Mouse (Mus musculus) gastrocnemius, postnatal 36 days (tissue): ENCODE data around the gene Rictor. TPM values are rescaled to one million over a fixed set of nuclear protein-coding genes. Genes with fewer than 3 reads are reported as not detected.
A peak's percentile ranks its signal among the peaks of the same experiment; 100 is the strongest.

Source experiments
- DNase-seq, 2 experiments: peaks; one replicate each; pipeline ENCODE4 v3.0.0; 2022
- intact Hi-C: fragments of 180-260 bp; cut with DNase I; formaldehyde crosslinking; loops from one replicate; pipeline ENCODE4 v1.15.1; 2025
- long read RNA-seq, 2 experiments: library from polyadenylated mRNA; stranded (forward); transcript quantifications; one replicate each; pipeline ENCODE4 v2.0.0; 2021
- total RNA-seq, 2 experiments: library from RNA; stranded (reverse); gene quantifications; 2 replicates each; pipeline ENCODE4 v1.2.3; 2021

Rictor gene
- total RNA-seq, result 1 to 10 TPM; 7.3 to 9.0 TPM
- long read RNA-seq, experiment 1, partial matches to known transcripts, result 0 of 1 reads
- long read RNA-seq, experiment 1, other reads (novel, unspliced or antisense), result 1 of 1 reads
- long read RNA-seq, experiment 2, partial matches to known transcripts, result 0 of 1 reads
- long read RNA-seq, experiment 2, other reads (novel, unspliced or antisense), result 1 of 1 reads

GRCm38 (mm10) chr15:6707936-6708525, at the start of gene Rictor:
Gene Rictor (plus strand): TSS chr15:6708379.
- intact Hi-C loops, result no loop called here
- peak; percentile 77 to 80 for DNase-seq

DNA sequence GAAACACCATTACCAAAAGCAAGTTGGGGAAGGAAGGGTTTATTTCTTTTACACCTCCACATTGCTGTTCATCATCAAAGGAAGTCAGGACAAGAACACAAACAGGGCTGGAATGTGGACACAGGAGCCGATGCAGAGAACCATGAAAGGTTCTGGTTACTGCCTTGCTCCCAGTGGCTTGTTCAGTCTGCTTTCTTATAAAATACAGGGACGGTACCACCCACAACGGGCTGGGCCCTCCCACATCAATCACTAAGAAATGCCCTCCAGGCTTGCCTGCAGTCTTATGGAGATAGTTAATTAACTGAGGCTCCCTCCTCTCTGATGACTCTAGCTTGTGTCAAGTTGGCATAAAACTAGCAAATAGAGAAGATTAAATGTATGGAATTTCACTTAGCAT, 46.2 kb upstream of the Rictor start:
- DNase-seq, result no peak
- intact Hi-C loops, result no loop called here

GRCm38 (mm10) chr15:6663991-6664390, 44.2 kb upstream of the Rictor start:
- intact Hi-C loops, result no loop called here
- DNase-seq, result no peak

DNA sequence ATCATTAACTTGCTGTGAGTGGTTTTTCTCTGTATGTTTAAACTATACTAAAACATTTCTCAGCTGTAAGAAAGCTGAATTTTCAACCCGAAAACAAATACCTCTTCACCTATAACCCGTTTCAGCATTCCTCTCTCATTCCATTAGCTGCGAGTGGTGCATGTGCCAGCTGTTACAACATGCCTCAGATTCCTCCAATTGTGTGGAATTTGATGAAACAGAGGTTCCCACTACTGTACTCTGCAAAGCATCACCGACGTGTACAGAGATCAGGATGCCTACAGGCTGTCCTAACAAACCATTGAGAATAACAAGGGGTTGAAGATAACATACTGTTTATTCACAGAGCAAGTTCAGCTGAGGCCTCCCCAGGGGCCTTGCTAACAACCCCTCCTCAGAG, 42.1 kb upstream of the Rictor start:
- intact Hi-C loops, result no loop called here
- no peak for DNase-seq

DNA sequence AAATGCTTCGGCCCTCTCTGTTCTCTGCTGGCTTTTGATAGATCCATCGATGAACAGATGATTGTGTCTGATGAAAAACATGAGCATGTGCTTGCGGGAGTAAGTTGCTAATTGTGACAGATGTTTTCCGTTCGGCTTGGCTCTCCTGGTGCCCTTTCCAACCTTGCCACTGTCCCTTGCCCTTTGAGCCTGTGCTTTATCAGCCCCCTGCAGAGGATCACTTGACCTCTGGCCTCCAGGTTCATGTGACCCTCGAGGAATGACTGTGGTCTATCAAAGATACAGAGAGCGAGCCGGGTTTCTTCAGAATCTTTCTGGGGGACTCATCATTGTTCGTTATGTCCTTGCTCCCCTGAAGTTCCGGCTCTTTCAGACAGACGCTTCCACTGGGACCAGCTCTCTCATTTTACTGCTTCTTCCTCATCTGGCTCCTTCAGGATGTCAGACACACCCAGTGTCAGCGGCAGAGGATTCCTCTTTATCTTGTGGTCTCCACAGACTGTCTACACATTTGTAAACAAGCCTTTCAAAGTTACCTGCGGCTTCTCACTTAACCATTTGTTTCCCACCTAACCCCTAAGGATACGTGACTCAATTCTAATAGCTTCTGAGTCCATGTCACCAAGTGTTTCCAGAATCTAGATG, 39.3 kb upstream of the Rictor start:
- intact Hi-C loops, result no loop called here
- no peak for DNase-seq

DNA sequence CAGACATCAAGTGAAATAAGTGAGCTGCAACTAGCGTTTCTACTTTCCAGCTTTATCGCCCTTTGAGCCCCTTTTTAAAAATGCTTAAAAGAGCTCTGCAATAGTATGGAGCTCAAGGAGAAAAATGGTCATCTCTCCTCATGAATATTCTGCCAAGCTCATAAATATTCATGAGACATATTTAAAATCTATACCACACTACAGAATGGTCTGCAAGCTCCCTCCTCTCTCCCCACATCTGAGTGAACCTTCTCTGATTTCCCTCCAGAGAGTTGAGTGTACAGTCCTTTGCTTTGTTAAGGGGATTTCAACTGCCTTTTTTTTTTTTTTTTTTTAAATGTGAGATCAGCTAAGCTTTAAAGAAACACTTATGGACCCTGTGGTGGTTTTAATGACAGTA, 29.7 kb upstream of the Rictor start:
- no peak for DNase-seq
- intact Hi-C loops, result no loop called here

DNA sequence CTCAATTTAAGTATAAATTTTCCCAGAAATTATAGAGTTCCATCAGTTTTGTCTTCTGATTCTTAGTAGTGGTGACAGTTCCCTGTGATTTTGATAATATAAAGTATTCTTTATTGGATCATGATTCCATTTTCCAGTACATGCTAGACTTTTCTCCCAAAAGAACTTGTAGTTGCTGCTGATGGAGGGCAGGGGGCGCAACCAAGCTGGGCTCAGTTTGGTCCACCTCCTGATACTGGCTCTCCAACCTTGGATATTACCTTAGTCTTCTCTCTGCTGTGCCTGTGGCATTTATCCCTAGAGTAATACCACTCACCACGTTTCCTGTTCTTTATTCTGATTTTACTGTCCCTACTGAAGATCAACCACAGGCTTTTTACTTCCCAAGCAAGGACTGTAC, 6.0 kb upstream of the Rictor start:
- intact Hi-C loops, result no loop called here

GRCm38 (mm10) chr15:6705351-6705901, 2.8 kb upstream of the Rictor start:
- intact Hi-C loops, result no loop called here

More for the DNA sequence above, 6.0 kb upstream of the Rictor start:
- no peak for DNase-seq

DNA sequence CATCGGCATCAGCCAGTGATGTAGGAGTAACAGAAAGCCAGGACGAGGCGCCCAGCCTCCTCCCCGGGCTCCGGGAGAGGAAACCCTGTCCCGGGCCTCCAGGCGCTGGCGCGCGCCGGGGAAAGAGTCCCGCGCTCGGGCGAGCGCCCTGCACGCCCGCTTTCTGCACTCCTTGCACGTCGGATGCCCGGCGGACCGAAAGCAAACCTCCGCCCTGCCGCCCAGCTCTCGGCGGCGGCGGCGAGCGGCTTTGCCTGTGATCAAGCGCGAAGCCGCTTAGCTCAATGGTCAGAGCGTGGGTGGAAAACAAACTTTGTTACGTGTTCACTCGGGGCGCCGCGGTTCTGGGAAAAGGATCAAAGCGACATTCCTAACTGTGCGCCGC, 636 bp upstream of the Rictor start:
- peak; percentile 36 to 64 for DNase-seq
- intact Hi-C loops, result no loop called here

More at GRCm38 (mm10) chr15:6705351-6705901, 2.8 kb upstream of the Rictor start:
- DNase-seq, result no peak

DNA sequence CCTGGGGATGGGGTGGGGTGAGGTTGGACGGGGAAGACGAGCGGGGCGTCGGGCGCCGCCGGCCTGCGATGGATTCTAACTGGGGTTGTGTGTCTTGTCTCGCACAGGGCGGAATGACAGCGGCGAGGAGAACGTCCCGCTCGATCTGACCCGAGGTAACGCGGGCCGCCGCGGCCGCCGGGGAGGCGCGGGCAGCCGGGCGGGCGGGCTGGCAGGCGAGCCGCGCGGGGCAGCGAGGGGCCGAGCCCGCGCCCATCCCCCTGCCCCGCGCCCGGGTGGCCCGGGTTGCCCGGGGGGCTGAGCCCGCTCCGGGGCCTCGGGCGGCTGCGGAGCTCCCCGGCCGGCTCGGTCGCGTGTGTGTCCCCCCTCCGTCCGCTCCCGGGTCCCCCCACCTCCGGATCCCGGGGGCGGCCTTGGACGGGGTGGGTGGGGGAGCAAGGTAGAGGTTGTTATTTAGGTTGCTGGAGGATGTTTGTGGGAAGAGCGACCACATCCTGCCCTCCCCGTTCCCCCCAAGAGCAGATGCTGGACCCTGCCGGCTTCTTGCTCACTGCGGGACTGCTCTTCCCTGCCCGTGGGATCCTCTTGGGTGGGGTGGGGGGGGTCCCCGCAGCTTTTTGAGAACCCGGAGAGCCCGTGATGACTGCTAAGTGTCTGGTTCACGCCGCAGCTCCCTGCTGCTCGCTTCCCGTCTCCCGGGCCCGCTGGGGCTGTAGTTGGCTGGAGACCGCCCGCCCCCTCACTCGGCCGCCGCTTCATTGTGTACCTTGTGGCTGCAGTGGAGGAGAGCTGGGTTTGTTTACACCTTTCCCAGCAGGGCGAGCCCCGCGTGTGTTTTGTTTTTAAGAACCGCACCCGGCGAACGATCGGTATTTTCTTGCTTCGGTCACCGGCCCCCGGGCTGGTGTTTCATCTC, 605 bp downstream of the Rictor start:
- intact Hi-C loops, result no loop called here
- DNase-seq, result no peak

DNA sequence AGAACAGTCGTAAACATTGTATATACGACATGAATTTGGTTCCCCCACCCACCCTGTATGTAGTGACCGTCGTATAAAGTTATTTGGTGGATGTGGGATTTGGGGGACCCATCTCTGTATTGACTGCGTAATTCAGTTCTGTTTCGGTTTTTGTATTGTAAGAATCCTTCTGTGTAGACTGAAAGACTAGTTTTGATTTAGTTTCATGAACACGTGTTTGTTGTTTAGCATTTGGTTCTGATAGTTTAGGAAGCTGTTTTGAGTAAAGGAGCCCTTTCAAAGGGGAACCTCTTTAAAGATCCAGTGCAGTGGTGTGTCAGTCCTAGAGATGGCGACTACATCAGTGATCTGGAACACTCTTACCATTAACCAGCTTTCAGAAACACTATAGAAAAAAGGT, 1.4 kb downstream of the Rictor start:
- DNase-seq, result no peak
- intact Hi-C loops, result no loop called here

- intact Hi-C loops, result no loop called here
- no peak for DNase-seq
These were observed 2.2 kb downstream of the Rictor start for GRCm38 (mm10) chr15:6710341-6710740.

DNA sequence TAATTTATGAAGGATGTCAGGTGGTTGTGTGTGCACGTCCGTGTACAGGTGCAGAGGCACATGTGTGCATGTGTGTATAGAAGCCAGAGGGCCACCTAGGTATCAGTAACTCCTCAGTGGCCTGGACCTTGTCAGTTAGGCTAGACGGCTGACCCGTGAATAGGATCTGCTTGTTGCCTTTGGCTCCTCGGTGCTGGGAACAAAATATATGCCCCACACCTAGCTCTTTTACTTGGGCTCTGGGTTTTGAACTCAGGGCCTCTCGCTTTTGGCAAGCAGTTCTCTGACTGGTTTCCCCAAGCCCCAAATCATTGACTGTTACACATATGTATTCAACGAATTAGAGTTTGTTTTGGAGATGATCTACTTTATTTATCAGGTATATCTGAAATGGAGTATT, 3.0 kb downstream of the Rictor start:
- no peak for DNase-seq
- intact Hi-C loops, result no loop called here

DNA sequence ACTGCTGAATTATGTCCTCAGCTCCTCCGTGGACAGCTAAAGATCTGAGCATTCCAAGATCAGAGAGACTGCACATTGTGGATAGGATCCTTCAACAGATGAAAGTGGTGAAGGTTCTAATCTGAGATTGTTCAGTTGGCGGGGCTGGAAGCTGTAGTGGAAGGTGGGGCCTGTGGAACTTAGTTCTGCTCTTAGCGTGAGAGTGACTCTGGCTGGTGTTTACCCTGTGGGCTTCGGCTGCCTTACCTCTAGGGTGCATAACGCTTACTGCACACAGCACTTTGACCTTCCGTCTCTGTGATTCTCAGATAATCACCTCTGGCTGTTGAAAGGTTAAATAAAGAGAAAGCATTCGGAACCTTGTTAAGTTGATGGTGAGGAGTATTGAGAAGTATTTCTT, 6.6 kb downstream of the Rictor start:
- intact Hi-C loops, result no loop called here
- no peak for DNase-seq

DNA sequence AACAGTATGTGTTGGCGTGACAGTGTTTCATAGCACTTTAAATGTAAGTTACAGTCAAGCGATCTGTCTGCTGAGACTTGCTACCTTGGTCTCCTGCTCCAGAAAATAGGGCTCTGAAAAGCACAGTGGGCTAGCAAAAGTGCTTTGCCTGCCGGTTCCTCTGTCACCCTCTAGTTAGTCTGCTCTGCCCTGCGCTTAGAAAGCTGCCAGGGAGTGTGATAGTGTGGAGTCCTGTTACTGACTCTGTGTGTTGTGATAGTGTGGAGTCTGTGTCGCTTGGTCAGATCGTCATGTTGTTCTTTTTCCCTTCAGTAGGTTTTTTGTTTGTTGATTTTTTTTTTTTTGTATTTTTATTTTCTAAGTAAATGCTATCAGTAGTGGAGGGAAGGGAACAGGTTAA, 7.1 kb downstream of the Rictor start:
- intact Hi-C loops, result no loop called here
- DNase-seq, result no peak

DNA sequence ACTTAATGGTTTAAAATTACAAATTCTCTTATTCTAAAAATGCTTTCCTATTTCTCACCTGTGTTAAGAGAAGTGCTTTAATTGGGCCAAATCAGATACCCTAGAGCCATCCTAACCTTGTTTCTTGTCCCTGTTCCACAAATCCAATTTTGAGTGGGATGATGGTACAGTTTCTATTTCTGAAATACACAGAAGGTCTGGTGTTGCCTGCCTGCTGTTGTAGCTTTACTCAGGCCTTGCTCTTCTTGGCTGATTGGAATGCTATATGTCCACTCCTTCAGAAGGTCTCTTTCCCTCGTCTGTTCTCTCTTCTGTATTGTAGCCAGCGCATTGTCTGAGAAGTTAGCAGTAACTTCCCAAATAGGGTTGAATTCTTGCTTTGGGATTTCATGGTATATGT, 13.2 kb downstream of the Rictor start:
- DNase-seq, result no peak
- intact Hi-C loops, result no loop called here

DNA sequence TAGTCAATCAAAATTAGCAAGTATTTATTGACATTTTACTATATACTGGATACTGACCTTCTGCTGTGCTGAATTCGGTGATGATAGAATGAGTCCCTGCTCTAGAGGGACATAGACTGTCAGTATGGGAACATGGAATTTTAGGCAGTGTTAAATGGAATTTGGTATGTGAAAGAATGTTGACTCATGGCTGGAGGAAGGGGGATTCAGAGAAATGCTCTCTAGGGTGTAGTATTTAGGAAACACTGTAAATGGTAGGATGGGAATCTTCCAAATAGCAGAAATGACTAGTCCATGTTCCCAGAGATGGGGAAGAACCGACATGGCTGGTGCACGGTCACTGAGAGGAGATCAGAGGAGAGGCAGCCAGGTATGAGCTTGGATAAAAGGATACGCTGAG, 13.6 kb downstream of the Rictor start:
- intact Hi-C loops, result no loop called here
- DNase-seq, result no peak

DNA sequence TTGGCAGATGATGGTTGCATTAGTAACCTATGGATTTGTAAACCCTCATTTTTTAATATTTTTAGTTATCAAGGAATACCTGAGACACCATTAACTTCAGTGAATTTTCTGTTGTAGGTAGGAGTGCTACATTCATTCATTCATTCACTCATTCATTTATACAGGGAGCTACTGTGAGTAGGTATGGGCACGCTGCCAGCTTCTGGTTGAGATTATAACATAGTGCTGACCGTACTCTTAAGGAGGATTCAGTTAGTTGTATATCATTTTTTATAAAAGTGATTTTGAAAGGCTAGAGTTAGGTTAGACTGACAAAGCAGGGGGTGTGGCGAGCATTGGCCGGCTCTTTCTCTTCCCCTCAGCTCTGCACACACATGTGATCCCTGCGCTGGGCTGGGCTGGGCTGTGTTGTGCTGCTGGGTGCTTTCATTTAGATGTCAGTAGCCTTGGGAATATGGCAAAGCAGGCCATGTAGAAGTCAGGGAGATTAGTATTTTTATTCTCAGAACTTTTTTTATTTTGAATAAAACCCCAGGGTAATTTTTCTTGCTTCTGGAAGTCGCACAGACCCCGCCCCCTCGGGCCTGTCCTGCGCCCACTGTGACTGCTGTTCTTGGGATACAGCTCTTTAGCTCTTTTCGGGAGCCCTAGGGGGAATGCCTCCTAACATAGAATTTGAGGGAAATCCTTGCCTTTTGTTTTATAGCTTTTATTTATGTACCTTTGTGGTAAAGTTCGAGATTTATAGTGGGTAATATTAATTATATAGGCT, 14.4 kb downstream of the Rictor start:
- DNase-seq, result no peak
- intact Hi-C loops, result no loop called here

DNA sequence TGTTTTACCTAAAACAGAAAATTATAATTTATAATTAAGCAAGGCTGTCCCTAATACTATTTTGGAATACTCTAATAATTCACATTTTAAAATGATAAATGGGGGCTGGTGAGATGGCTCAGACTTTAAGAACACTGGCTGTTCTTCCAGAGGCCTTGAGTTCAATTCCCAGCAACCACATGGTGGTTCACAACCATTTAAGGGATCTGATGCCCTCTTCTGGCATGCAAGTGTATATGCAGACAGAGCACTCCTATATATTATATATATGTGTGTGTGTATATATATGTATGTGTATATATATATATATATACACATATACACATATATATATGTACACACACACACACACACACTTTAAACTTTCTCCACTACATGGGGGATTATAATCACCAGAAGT, 15.2 kb downstream of the Rictor start:
- intact Hi-C loops, result no loop called here
- no peak for DNase-seq

DNA sequence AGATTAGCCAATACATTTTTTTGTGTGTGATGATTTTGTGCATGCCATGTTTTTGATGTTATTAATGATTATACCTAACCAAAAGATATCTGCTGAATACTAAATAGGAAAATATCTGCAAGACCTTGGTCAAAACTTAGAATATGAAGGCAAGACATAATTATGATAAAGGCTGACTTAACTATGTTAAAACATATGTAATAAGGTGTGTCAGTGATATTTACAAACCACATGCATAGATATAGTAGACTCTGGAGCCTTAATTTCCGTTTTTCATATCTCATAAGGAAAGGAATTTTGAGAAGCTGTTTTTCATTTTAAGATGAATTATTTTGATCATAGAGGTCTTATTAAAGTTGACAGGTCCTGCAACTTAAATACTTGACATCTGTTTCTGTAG, 16.3 kb downstream of the Rictor start:
- intact Hi-C loops, result no loop called here
- DNase-seq, result no peak
